Mouse (Mus musculus) frontal cortex, postnatal 10 days (tissue): ENCODE data around the gene Phf13.
A peak's percentile ranks its signal among the peaks of the same experiment; 100 is the strongest.
"Not testable (repeated sequence)": the region's sequence is repeated elsewhere in the genome, so short reads cannot be mapped to it uniquely, and the experiment has no call there.

ENCODE experiments used
- DNase-seq, 2 experiments: peaks; one replicate each; pipeline ENCODE4 v3.0.0; 2022; ENCODE audit warnings: low spot score in 2 of 2, mixed read lengths in 1 of 2

The Phf13 gene

GRCm38 (mm10) chr4:151996173-151996950, at the start of gene Phf13:
Gene Phf13, minus strand, starts transcription at chr4:151996258.
- DNase-seq: peak; percentile 99

DNA sequence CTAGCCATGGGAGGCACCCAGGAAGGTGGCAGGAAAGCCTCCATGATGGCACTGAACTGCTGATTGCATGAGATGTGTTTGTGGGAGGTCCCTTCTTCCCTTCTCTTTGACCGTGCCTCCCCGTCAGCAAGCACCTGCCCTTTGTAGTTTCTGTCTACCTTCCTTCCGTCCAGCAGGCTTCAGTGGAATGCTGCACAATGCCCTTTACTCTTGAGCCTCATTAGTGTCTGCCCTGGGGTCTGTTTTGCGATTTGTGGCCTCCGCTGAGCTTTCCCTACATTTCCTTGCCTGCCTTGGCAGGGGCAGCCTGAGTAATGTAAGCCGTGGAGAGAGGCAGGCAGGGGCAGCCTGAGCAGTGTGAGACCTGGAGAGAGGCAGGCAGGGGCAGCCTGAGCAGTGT, 48.6 kb upstream of the Phf13 start:
- no peak for DNase-seq

DNA sequence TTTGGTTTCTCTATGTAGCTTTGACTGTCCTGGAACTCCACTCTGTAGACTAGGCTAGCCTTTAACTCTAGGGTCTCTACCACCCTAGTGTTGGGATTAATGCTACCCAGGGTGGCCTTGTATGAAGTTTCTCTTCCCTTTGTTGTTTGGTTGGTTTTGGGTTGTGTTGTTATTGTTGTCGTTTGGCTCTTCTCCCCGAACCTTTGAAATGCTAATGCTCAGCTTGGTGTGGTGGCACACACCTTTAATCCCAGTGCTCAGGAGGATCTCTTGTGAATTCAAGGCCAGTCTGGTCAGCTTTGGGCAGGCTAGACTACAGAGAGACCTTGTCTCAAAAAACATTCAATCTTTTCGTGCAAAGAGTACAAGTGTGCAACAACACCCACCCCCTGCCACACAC, 47.1 kb upstream of the Phf13 start:
- DNase-seq: no peak

DNA sequence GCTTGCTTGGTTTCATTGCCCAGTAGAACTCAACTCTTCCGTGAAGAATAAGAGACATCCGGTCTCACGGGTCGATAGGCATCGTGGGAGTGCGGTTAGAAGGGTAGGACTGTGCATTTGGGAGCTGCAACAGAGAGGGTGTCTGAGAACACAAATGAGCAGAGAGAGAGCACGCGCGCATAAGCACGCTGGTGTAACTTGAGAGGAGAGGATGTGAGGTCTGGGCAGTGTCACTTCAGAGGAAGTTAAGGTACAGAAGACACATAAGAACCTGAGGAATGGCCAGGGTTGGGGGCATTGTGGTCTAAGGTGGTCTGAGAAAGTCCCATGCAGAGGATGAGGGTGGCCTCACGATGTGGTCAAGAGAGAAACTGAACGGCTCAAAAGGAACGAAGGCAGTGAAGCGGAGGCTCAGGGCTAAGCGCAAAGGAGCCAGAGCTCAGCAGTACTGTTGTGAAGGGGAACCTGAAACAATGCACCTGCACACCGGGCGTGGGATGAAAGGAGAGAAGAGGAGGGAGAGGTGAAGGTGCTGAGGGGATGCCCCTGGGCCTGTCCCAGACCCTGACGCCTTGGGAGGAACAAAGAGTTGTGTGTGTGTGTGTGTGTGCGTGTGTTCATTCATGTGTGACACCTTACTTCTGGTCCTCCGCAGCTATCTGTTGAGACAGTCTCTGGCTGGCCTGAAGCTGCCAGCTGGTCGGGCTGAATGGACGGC, 46.0 kb upstream of the Phf13 start:
- no peak for DNase-seq

- DNase-seq: no peak
These were observed 43.8 kb upstream of the Phf13 start for GRCm38 (mm10) chr4:152039831-152040310.

DNA sequence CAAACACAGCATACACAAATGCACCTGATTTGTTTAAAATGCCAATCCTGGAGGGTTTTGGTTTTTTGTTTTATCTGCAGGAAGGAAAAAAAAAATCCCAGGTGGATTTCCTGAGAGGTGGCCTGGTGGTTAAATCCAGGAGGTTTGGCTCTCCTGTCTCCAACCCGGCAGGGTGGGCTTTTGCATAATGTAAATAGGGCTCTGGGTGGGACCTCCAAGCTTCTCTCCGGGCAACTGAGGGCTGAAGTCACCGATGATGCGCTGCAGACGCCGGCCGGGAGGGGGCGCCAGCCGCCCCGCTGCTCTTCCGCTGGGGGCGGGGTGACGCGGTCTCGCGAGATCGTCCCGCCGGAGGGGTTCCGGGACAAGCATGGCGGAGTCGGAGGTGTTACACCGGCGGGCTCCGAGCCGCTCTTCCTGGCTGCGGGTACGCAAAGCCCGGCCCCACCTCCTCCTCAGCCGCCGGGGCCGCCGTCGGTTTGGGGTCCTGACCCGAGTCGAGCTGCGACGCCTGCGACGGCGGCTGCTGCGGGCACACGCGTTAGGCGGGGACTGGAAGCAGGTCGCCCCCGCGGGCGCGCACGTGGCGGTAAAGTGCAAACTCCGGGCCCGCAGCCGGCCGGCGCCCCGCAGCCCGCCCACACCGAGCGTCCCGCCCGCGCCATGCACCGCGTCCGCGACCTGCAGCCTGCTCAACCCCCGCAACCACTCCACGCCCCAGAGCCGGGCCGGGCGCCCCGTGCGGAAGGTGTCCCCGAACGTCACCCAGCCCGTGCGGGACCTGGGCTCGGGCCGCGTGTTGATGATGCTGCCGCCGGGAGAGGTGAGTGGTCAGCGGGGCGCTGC, 43.1 kb upstream of the Phf13 start, which contains the start of gene Nol9:
Gene Nol9, plus strand, starts transcription at position 337 of the 846 bp plus-strand sequence.
- peak; percentile 84 to 93 for DNase-seq

- DNase-seq: no peak
These were observed 42.3 kb upstream of the Phf13 start, which contains the start of gene Tas1r1 for GRCm38 (mm10) chr4:152038225-152038984. Gene Tas1r1, minus strand, starts transcription at chr4:152038568.

DNA sequence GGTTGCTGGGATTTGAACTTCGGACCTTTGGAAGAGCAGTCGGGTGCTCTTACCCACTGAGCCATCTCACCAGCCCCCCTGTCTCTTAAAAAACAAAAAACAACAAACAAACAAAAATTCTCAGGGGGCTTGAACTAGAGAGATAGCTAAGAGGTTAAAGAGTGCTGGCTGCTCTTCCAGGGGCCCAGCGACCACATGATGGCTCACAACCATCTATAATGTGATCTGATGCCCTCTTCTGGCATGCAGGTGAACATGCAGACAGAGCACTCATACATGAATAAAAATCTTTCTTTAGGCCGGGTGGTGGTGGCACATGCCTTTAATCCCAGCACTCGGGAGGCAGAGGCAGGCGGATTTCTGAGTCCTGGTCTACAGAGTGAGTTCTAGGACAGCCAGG, 40.4 kb upstream of the Phf13 start:
- not testable (repeated sequence) for DNase-seq

- no peak for DNase-seq
These were observed 36.9 kb upstream of the Phf13 start for GRCm38 (mm10) chr4:152032922-152033321.

DNA sequence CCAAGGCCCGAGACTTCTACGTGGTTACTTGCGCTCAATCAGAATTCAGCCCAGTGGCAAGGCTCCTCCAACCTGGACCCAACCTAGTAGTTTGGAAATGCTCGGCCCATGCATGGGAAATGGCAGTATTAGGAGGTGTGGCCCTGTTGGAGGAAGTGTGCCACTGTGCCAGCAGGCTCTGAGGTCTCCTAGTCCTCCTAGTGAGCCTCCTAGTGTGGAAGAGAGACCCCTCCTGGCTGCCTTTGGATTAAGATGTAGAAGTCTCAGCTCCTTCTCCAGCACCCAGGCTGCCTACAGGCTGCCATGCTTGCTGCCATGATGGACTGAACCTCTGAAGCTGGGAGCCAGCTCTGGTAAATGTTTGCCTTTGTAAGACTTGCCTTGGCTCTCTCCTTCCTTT, 33.9 kb upstream of the Phf13 start:
- DNase-seq: no peak

GRCm38 (mm10) chr4:152029087-152029486, 33.0 kb upstream of the Phf13 start:
- DNase-seq: no peak

DNA sequence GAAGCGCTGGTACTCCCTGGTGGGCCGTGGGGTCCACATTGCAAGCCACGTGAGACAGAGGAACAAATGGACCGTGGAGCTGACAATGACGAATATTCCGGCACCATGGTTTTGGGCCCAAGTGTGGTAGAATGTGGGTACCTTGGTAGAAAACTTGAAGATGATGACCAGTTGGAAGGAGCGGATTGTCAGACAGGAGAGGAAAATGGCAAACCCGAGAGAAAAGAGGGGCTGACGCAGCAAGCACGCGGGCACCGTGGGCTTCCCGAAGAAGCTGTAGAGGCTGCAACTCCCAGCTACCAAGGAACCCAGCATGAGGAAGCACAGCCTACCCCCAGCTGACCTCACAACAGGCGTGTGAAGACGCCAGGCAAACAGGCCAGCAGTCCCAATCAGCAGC, 32.4 kb upstream of the Phf13 start:
- DNase-seq: no peak

- DNase-seq: peak; percentile 96
These were observed 31.5 kb upstream of the Phf13 start, which contains the start of gene Zbtb48 for GRCm38 (mm10) chr4:152027524-152027923. Gene Zbtb48, minus strand, starts transcription at chr4:152027671.

- no peak for DNase-seq
These were observed 30.9 kb upstream of the Phf13 start for GRCm38 (mm10) chr4:152026751-152027508.

DNA sequence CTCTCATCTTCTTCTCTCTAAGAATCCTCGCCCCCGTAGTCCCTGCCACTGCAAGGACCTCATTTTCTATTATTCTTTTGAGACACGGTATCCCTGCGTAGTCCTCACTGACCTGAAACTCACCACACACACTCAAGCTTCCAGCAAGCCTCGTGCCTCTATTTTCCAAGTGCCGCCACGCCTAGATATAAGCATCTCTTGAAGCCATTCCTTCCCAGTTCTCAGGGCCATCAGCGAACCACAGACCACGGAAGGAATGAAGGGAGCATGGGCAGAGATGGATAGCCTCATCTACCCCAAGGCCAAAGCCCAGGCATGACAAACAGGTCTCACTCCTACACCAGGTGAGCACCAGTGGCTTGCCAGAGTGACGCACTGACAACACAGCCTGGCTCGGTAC, 28.5 kb upstream of the Phf13 start:
- DNase-seq: no peak

DNA sequence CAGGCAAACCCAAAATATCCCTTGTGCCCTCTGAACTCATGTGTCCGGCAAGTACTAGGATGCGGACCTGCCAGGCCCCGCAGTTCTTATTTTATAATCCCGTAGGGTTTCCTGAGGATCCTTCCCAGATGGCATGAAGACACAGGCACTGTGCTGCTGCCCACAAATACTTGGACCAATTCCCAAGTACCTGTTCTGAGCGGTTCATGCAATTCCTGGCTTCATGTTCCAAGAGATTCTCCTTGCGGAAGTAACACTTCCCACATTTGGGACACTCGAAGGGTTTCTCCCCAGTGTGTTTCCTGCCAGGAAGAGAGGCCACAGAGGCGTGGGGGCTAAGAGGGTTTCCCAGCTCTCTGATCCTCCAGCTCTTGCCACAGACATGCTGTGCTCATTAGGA, 26.4 kb upstream of the Phf13 start:
- DNase-seq: no peak

- no peak for DNase-seq
These were observed 25.6 kb upstream of the Phf13 start for GRCm38 (mm10) chr4:152021568-152022097.

DNA sequence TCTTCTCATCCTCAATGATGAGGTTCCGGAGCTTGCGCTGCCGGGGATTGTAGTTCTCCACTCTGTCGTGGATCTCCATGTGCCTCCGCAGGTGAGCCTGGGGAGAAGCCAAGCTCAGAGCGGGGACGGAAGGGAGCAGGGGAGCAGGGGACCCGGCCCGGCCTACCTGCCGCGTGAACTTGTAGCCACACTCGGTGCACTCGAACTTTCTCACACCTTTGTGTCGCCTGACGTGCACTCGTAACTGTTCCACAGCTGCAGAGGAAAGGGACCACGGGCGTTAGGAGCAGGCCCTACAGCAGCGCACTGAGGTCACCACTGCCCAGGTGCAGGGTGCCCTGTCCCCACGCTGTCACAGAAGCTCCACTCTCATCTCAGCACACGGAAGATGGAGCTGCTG, 24.0 kb upstream of the Phf13 start:
- no peak for DNase-seq

- DNase-seq: no peak
These were observed 23.0 kb upstream of the Phf13 start for GRCm38 (mm10) chr4:152019073-152019472.
